Mouse (Mus musculus): ENCODE measurements around the gene Prom2. TPM values are rescaled to one million over a fixed set of nuclear protein-coding genes. Genes with fewer than 3 reads are reported as not detected.

Gene Prom2
- polyA plus RNA-seq (2014; fragmentation: Illumina TruSeq; extraction: RNeasy Lipid Tissue Mini Kit (QIAGEN cat#74804); ENCODE audit: low replicate concordance) = 0.11 TPM

DNA sequence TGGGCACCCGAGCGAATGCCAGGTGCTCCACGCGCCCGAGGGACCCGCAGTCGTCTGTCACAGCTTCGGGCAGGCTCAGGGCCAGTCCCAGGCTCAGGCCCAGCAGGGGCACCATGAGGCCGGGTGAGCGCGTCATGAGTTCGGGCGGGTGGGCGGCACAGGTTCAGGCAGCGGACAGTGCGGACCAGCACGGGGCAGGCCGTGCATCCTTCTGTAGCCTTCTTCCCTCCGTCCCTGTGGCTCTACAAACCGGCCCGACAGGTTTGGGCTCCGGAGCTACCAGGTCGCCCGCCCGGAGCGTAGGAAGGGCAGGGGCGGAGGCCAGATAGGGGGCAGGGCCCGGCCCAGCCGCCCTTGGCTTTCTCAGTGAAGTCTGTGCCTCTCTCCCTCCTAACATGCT is at the start of gene Prom2:
Prom2 (minus strand) TSS at position 283 of the 400 bp plus-strand sequence.

DNA sequence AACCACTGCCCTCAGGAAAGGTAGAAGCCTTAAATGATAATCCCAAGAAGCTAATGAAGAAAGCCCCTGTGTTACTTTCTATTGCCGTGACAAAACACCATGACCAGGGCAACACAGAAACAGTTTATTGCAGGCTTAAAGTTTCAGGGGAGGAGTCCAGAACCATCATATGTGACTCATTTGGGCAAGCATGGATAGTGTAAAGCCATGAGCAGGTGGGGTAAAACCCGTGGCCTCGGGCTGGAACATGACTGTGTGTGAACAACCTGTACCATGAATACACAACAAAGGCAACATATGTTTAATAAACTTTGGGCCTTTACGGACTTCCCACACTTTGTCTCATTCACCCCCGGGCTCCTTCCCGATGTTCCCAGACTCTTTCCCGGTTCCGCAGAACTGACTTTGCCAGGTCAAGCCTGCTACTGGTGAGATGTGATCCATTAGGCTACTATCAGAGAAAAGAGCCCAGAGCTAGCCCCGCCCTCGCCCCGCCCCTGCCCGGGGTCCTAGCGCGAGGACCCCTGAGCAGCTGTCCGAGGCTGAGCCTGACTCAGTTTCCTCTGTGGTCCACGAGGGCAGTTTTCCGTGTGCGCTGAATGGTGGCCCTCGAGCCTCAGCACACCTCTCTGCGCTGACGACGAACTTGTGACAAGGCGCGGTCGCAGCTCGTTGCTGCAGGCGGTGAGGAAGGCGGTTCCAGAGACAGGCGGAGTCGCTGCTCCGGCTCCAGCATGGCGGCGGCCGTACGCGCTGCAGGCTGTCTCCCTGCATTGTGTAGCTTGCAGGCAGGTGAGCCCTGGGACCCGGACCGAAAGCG is 45.6 kb upstream of the Prom2 start, which contains the start of the genes Zfp661 and Mrps5:
Zfp661 (minus strand) TSS at position 401 of the 820 bp plus-strand sequence.
Mrps5 (plus strand) TSS at position 529 of the 820 bp plus-strand sequence.

DNA sequence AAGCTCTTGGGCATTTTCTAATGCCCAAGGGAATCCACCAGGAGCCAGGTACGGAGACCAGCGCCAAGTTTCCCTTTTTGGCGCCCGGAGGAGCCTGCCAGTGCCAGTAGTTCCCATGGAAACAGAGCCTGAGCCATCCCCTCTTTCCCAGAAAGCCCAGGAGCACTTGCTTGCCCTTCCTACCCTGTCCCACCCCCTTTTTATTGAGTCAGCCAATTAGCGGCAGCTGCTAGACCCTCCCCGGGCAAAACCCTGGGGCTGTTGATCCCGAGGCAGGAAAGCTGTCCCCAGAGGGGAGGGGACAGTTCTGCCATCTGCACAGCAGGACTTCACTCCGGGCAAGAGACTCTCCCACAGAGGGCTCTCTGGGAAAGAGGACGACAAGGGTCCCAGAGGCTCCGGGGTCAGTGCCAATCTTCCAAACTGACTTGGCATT is 19.2 kb downstream of the Prom2 start, which contains the start of gene Kcnip3:
Kcnip3 (minus strand) TSS at position 89 of the 436 bp plus-strand sequence.

Other genes starting within 250 kb of the Prom2 start
- gene Dusp2, start 205.3 kb downstream of the Prom2 start, polyA plus RNA-seq (2014; fragmentation: Illumina TruSeq; extraction: RNeasy Lipid Tissue Mini Kit (QIAGEN cat#74804); ENCODE audit: low replicate concordance) = 0.82 TPM
- not detected for gene Astl, start 202.8 kb downstream of the Prom2 start, polyA plus RNA-seq (2014; fragmentation: Illumina TruSeq; extraction: RNeasy Lipid Tissue Mini Kit (QIAGEN cat#74804); ENCODE audit: low replicate concordance)
- 0.11 TPM for gene Adra2b, start 178.3 kb downstream of the Prom2 start, polyA plus RNA-seq (2014; fragmentation: Illumina TruSeq; extraction: RNeasy Lipid Tissue Mini Kit (QIAGEN cat#74804); ENCODE audit: low replicate concordance)
- not detected for gene Gpat2, start 116.3 kb downstream of the Prom2 start, polyA plus RNA-seq (2014; fragmentation: Illumina TruSeq; extraction: RNeasy Lipid Tissue Mini Kit (QIAGEN cat#74804); ENCODE audit: low replicate concordance)
- 3.5 TPM for gene Fahd2a, start 96.9 kb downstream of the Prom2 start, polyA plus RNA-seq (2014; fragmentation: Illumina TruSeq; extraction: RNeasy Lipid Tissue Mini Kit (QIAGEN cat#74804); ENCODE audit: low replicate concordance)
- gene Kcnip3, start 19.4 kb downstream of the Prom2 start, polyA plus RNA-seq (2014; fragmentation: Illumina TruSeq; extraction: RNeasy Lipid Tissue Mini Kit (QIAGEN cat#74804); ENCODE audit: low replicate concordance) = 0.78 TPM
- 3.0 TPM for gene Zfp661, start 45.6 kb upstream of the Prom2 start, polyA plus RNA-seq (2014; fragmentation: Illumina TruSeq; extraction: RNeasy Lipid Tissue Mini Kit (QIAGEN cat#74804); ENCODE audit: low replicate concordance)
- 13.6 TPM for gene Mrps5, start 45.8 kb upstream of the Prom2 start, polyA plus RNA-seq (2014; fragmentation: Illumina TruSeq; extraction: RNeasy Lipid Tissue Mini Kit (QIAGEN cat#74804); ENCODE audit: low replicate concordance)
- gene Mal, start 115.2 kb upstream of the Prom2 start, polyA plus RNA-seq (2014; fragmentation: Illumina TruSeq; extraction: RNeasy Lipid Tissue Mini Kit (QIAGEN cat#74804); ENCODE audit: low replicate concordance) = 2.6 TPM
- 50.0 TPM for gene Mall, start 188.5 kb upstream of the Prom2 start, polyA plus RNA-seq (2014; fragmentation: Illumina TruSeq; extraction: RNeasy Lipid Tissue Mini Kit (QIAGEN cat#74804); ENCODE audit: low replicate concordance)
- 1.3 TPM for gene Nphp1, start 247.4 kb upstream of the Prom2 start, polyA plus RNA-seq (2014; fragmentation: Illumina TruSeq; extraction: RNeasy Lipid Tissue Mini Kit (QIAGEN cat#74804); ENCODE audit: low replicate concordance)